Mouse (Mus musculus): ENCODE data around the gene Chl1. TPM values are rescaled to one million over a fixed set of nuclear protein-coding genes. Genes with fewer than 3 reads are reported as not detected.

Gene Chl1
- polyA plus RNA-seq, 1 experiment from 2014 or later = 7.1 TPM

- no peak overlapping the region for H3K9ac ChIP-seq
- H3K4me2 ChIP-seq = no peak overlapping the region
- no peaks in the 10 kb centered on the region for H3K4me1 ChIP-seq
- whole genome bisulfite sequencing = 80% methylated on average over 1 of the region's 1 CpGs
- no peak overlapping the region for H3K4me3 ChIP-seq (replicated peaks)
- H3K27me3 ChIP-seq (replicated peaks) = no peaks in the 10 kb centered on the region
- no peaks in the 10 kb centered on the region for H3K9me3 ChIP-seq
- ATAC-seq (ENCODE audit: insufficient read depth, low FRiP score, low read depth) = no peak
- H3K36me3 ChIP-seq = no peaks in the 10 kb centered on the region
- H3K27ac ChIP-seq = no peak overlapping the region
Measured at GRCm38 (mm10) chr6:103677072-103677471, 166.7 kb downstream of the Chl1 start.

- H3K9ac ChIP-seq = no peak overlapping the region
- H3K27me3 ChIP-seq (replicated peaks) = no peaks in the 10 kb centered on the region
- H3K27ac ChIP-seq = no peak overlapping the region
- peak; percentile 58; the same call in 1 of the 2 replicates for ATAC-seq (ENCODE audit: insufficient read depth, low FRiP score, low read depth)
- no peak overlapping the region for H3K4me2 ChIP-seq
- WGBS = 15% methylated on average over 8 of the region's 8 CpGs
- H3K4me3 ChIP-seq (replicated peaks) = no peak overlapping the region
- no peaks in the 10 kb centered on the region for H3K36me3 ChIP-seq
- H3K9me3 ChIP-seq = no peaks in the 10 kb centered on the region
- no peaks in the 10 kb centered on the region for H3K4me1 ChIP-seq
Measured at GRCm38 (mm10) chr6:103682854-103683574, 172.6 kb downstream of the Chl1 start.

- no peak for ATAC-seq (ENCODE audit: insufficient read depth, low FRiP score, low read depth)
- no peak overlapping the region for H3K4me2 ChIP-seq
Measured at GRCm38 (mm10) chr6:103692511-103692910, 182.1 kb downstream of the Chl1 start.

GRCm38 (mm10) chr6:103697349-103698028 lies 187.1 kb downstream of the Chl1 start:
- WGBS = 63% methylated on average over 7 of the region's 7 CpGs
- ATAC-seq (ENCODE audit: insufficient read depth, low FRiP score, low read depth) = no peak
- no peak overlapping the region for H3K4me2 ChIP-seq

More at GRCm38 (mm10) chr6:103692511-103692910, 182.1 kb downstream of the Chl1 start:
- H3K27ac ChIP-seq = no peak overlapping the region
- H3K36me3 ChIP-seq = no peaks in the 10 kb centered on the region
- no peak overlapping the region for H3K9ac ChIP-seq
- no peaks in the 10 kb centered on the region for H3K9me3 ChIP-seq
- H3K4me1 ChIP-seq = no peaks in the 10 kb centered on the region
- H3K27me3 ChIP-seq (replicated peaks) = no peaks in the 10 kb centered on the region
- WGBS = 46% methylated on average over 3 of the region's 3 CpGs
- no peak overlapping the region for H3K4me3 ChIP-seq (replicated peaks)

GRCm38 (mm10) chr6:103699482-103699881 lies 189.1 kb downstream of the Chl1 start:
- ATAC-seq (ENCODE audit: insufficient read depth, low FRiP score, low read depth) = no peak
- H3K9ac ChIP-seq = no peak overlapping the region
- no peaks in the 10 kb centered on the region for H3K36me3 ChIP-seq
- H3K4me3 ChIP-seq (replicated peaks) = no peak overlapping the region
- H3K9me3 ChIP-seq = no peaks in the 10 kb centered on the region
- H3K4me2 ChIP-seq = no peak overlapping the region
- WGBS = 71% methylated on average over 1 of the region's 1 CpGs
- no peaks in the 10 kb centered on the region for H3K27me3 ChIP-seq (replicated peaks)
- no peak overlapping the region for H3K27ac ChIP-seq
- no peaks in the 10 kb centered on the region for H3K4me1 ChIP-seq

More at GRCm38 (mm10) chr6:103697349-103698028, 187.1 kb downstream of the Chl1 start:
- H3K4me3 ChIP-seq (replicated peaks) = no peak overlapping the region
- no peaks in the 10 kb centered on the region for H3K9me3 ChIP-seq
- no peak overlapping the region for H3K27ac ChIP-seq
- H3K4me1 ChIP-seq = no peaks in the 10 kb centered on the region
- H3K27me3 ChIP-seq (replicated peaks) = no peaks in the 10 kb centered on the region
- H3K36me3 ChIP-seq = no peaks in the 10 kb centered on the region
- no peak overlapping the region for H3K9ac ChIP-seq

GRCm38 (mm10) chr6:103699895-103700294 lies 189.5 kb downstream of the Chl1 start:
- Histone ChIP-seq H3K9ac (no peak overlapping the region), H3K4me3 (replicated peaks) (no peak overlapping the region), H3K36me3 (no peaks in the 10 kb centered on the region), H3K27ac (no peak overlapping the region), H3K4me2 (no peak overlapping the region), H3K27me3 (replicated peaks) (no peaks in the 10 kb centered on the region), H3K9me3 (no peaks in the 10 kb centered on the region), H3K4me1 (no peaks in the 10 kb centered on the region)
- no peak for ATAC-seq (ENCODE audit: insufficient read depth, low FRiP score, low read depth)
- 47% methylated on average over 1 of the region's 1 CpGs for WGBS

- H3K9me3 ChIP-seq = no peaks in the 10 kb centered on the region
- no peak overlapping the region for H3K4me3 ChIP-seq (replicated peaks)
- ATAC-seq (ENCODE audit: insufficient read depth, low FRiP score, low read depth) = peak; percentile 76; the same call in 1 of the 2 replicates
- no peaks in the 10 kb centered on the region for H3K4me1 ChIP-seq
- H3K4me2 ChIP-seq = no peak overlapping the region
- H3K9ac ChIP-seq = no peak overlapping the region
- 50% methylated on average over 7 of the region's 7 CpGs for WGBS
- H3K36me3 ChIP-seq = no peaks in the 10 kb centered on the region
- no peak overlapping the region for H3K27ac ChIP-seq
- H3K27me3 ChIP-seq (replicated peaks) = no peaks in the 10 kb centered on the region
Measured at GRCm38 (mm10) chr6:103700336-103700735, 189.9 kb downstream of the Chl1 start.

GRCm38 (mm10) chr6:103706366-103706765 lies 196.0 kb downstream of the Chl1 start:
- no peaks in the 10 kb centered on the region for H3K36me3 ChIP-seq
- H3K9ac ChIP-seq = no peak overlapping the region
- no peaks in the 10 kb centered on the region for H3K27me3 ChIP-seq (replicated peaks)
- no peak overlapping the region for H3K27ac ChIP-seq
- no peak overlapping the region for H3K4me2 ChIP-seq
- H3K9me3 ChIP-seq = no peaks in the 10 kb centered on the region
- no peak overlapping the region for H3K4me3 ChIP-seq (replicated peaks)
- no peaks in the 10 kb centered on the region for H3K4me1 ChIP-seq
- ATAC-seq (ENCODE audit: insufficient read depth, low FRiP score, low read depth) = no peak
- 79% methylated on average over 3 of the region's 3 CpGs for WGBS

GRCm38 (mm10) chr6:103739291-103739690 lies 228.9 kb downstream of the Chl1 start:
- Histone ChIP-seq H3K4me3 (replicated peaks) (no peak overlapping the region), H3K27ac (no peak overlapping the region), H3K9ac (no peak overlapping the region), H3K4me1 (no peaks in the 10 kb centered on the region), H3K4me2 (no peak overlapping the region), H3K9me3 (no peaks in the 10 kb centered on the region), H3K36me3 (no peaks in the 10 kb centered on the region), H3K27me3 (replicated peaks) (no peaks in the 10 kb centered on the region)
- no peak for ATAC-seq (ENCODE audit: insufficient read depth, low FRiP score, low read depth)

- ATAC-seq (ENCODE audit: insufficient read depth, low FRiP score, low read depth) = no peak
Measured at GRCm38 (mm10) chr6:103742784-103743183, 232.4 kb downstream of the Chl1 start.

GRCm38 (mm10) chr6:103746103-103746502 lies 235.7 kb downstream of the Chl1 start:
- Histone ChIP-seq H3K27ac (no peak overlapping the region), H3K9ac (no peak overlapping the region), H3K9me3 (no peaks in the 10 kb centered on the region), H3K36me3 (no peaks in the 10 kb centered on the region), H3K4me1 (no peaks in the 10 kb centered on the region), H3K27me3 (replicated peaks) (no peaks in the 10 kb centered on the region), H3K4me2 (no peak overlapping the region), H3K4me3 (replicated peaks) (no peak overlapping the region)
- no peak for ATAC-seq (ENCODE audit: insufficient read depth, low FRiP score, low read depth)
- 28% methylated on average over 4 of the region's 4 CpGs for WGBS

More at GRCm38 (mm10) chr6:103742784-103743183, 232.4 kb downstream of the Chl1 start:
- Histone ChIP-seq H3K9ac (no peak overlapping the region), H3K4me1 (no peaks in the 10 kb centered on the region), H3K36me3 (no peaks in the 10 kb centered on the region), H3K27me3 (replicated peaks) (no peaks in the 10 kb centered on the region), H3K9me3 (no peaks in the 10 kb centered on the region), H3K4me3 (replicated peaks) (no peak overlapping the region), H3K27ac (no peak overlapping the region), H3K4me2 (no peak overlapping the region)
- WGBS = 50% methylated on average over 3 of the region's 3 CpGs

- Histone ChIP-seq H3K4me3 (replicated peaks) (no peak overlapping the region), H3K9me3 (no peaks in the 10 kb centered on the region), H3K36me3 (no peaks in the 10 kb centered on the region), H3K4me1 (no peaks in the 10 kb centered on the region), H3K27ac (no peak overlapping the region), H3K9ac (no peak overlapping the region), H3K4me2 (no peak overlapping the region), H3K27me3 (replicated peaks) (no peaks in the 10 kb centered on the region)
- ATAC-seq (ENCODE audit: insufficient read depth, low FRiP score, low read depth) = no peak
- 44% methylated on average over 16 of the region's 16 CpGs for WGBS
Measured at GRCm38 (mm10) chr6:103749122-103749773, 238.9 kb downstream of the Chl1 start.
